Mouse (Mus musculus): Measurements from ENCODE around the gene Mrpl24. TPM values are rescaled to one million over a fixed set of nuclear protein-coding genes. Genes with fewer than 3 reads are reported as not detected.

Gene Mrpl24
- polyA plus RNA-seq, 1 experiment from 2014 or later: 71.4 TPM

GRCm38 (mm10) chr3:87970939-87971488 lies 51.7 kb downstream of the Mrpl24 start, which contains the start of gene Nes:
Gene Nes (plus strand): TSS chr3:87971078.
- peak; percentile 67 for ATAC-seq (ENCODE audit: insufficient number of reproducible peaks, insufficient read depth, low FRiP score, low TSS enrichment)
- WGBS: under 1% methylated on average over 44 of the region's 44 CpGs
- peak within 1 kb of the TSS; percentile 96 for H3K4me2 ChIP-seq (replicated peaks)
- no peaks in the 10 kb centered on the region for H3K36me3 ChIP-seq
- peaks cover 47% of the 10 kb centered on the region for H3K4me1 ChIP-seq
- H3K27me3 ChIP-seq: peaks cover 16% of the 10 kb centered on the region; the same call in 1 of the 2 replicates
- peak within 1 kb of the TSS; percentile 71 for H3K9ac ChIP-seq
- peak within 1 kb of the TSS; percentile 42 for H3K27ac ChIP-seq
- no peaks in the 10 kb centered on the region for H3K9me3 ChIP-seq
- H3K4me3 ChIP-seq: peak within 1 kb of the TSS; percentile 53

- 0 out of 2 replicates have a peak, but pooled peaks cover under 1% of the 10 kb centered on the region for H3K36me3 ChIP-seq
- H3K27ac ChIP-seq: peak overlapping the region; percentile 42
- WGBS: under 1% methylated on average over 57 of the region's 60 CpGs
- peaks cover 16% of the 10 kb centered on the region; the same call in 1 of the 2 replicates for H3K27me3 ChIP-seq
- peak overlapping the region; percentile 96 for H3K4me2 ChIP-seq (replicated peaks)
- H3K9ac ChIP-seq: peak overlapping the region; percentile 71
- no peaks in the 10 kb centered on the region for H3K9me3 ChIP-seq
- H3K4me1 ChIP-seq: peaks cover 47% of the 10 kb centered on the region
- H3K4me3 ChIP-seq: peak overlapping the region; percentile 53
- ATAC-seq (ENCODE audit: insufficient number of reproducible peaks, insufficient read depth, low FRiP score, low TSS enrichment): no peak
These were observed 52.3 kb downstream of the Mrpl24 start for GRCm38 (mm10) chr3:87971489-87972202.

GRCm38 (mm10) chr3:87972203-87972664 lies 52.9 kb downstream of the Mrpl24 start:
- 0 out of 2 replicates have a peak, but pooled peaks cover 6% of the 10 kb centered on the region for H3K36me3 ChIP-seq
- peak overlapping the region; percentile 71 for H3K9ac ChIP-seq
- peak overlapping the region; percentile 53 for H3K4me3 ChIP-seq
- H3K4me2 ChIP-seq (replicated peaks): peak overlapping the region; percentile 96
- no peak for ATAC-seq (ENCODE audit: insufficient number of reproducible peaks, insufficient read depth, low FRiP score, low TSS enrichment)
- WGBS: 5% methylated on average over 8 of the region's 8 CpGs
- H3K9me3 ChIP-seq: no peaks in the 10 kb centered on the region
- H3K27ac ChIP-seq: peak overlapping the region; percentile 42
- H3K27me3 ChIP-seq: peaks cover 16% of the 10 kb centered on the region; the same call in 1 of the 2 replicates
- H3K4me1 ChIP-seq: peaks cover 47% of the 10 kb centered on the region

GRCm38 (mm10) chr3:87972776-87973175 lies 53.5 kb downstream of the Mrpl24 start:
- H3K4me3 ChIP-seq: peak overlapping the region; percentile 53
- 0 out of 2 replicates have a peak, but pooled peaks cover 6% of the 10 kb centered on the region for H3K36me3 ChIP-seq
- H3K27me3 ChIP-seq: peaks cover 16% of the 10 kb centered on the region; the same call in 1 of the 2 replicates
- no peak for ATAC-seq (ENCODE audit: insufficient number of reproducible peaks, insufficient read depth, low FRiP score, low TSS enrichment)
- H3K9me3 ChIP-seq: no peaks in the 10 kb centered on the region
- H3K27ac ChIP-seq: peak overlapping the region; percentile 26; the same call in 1 of the 2 replicates
- peak overlapping the region; percentile 96 for H3K4me2 ChIP-seq (replicated peaks)
- H3K4me1 ChIP-seq: peaks cover 47% of the 10 kb centered on the region
- H3K9ac ChIP-seq: peak overlapping the region; percentile 71
- 21% methylated on average over 5 of the region's 5 CpGs for WGBS

Other genes with a start within 250 kb of the Mrpl24 start
- gene Lrrc71, start 170.9 kb upstream of the Mrpl24 start, polyA plus RNA-seq (2016; fragmentation: Nextera tagmentation; extraction: Ambion mirVana): 0.28 and 0.31 TPM in 2 replicates
- 40.0 and 51.7 TPM in 2 replicates for gene Ntrk1, start 124.3 kb upstream of the Mrpl24 start, polyA plus RNA-seq (2016; fragmentation: Nextera tagmentation; extraction: Ambion mirVana)
- 1.7 and 1.9 TPM in 2 replicates for gene Insrr, start 122.6 kb upstream of the Mrpl24 start, polyA plus RNA-seq (2016; fragmentation: Nextera tagmentation; extraction: Ambion mirVana)
- 14.4 and 15.1 TPM in 2 replicates for gene Pear1, start 95.2 kb upstream of the Mrpl24 start, polyA plus RNA-seq (2016; fragmentation: Nextera tagmentation; extraction: Ambion mirVana)
- gene Sh2d2a, start 72.8 kb upstream of the Mrpl24 start, polyA plus RNA-seq (2016; fragmentation: Nextera tagmentation; extraction: Ambion mirVana): 0.08 TPM in 1 of 2 replicates, not detected in the other
- 15.5 and 16.0 TPM in 2 replicates for gene Prcc, start 33.9 kb upstream of the Mrpl24 start, polyA plus RNA-seq (2016; fragmentation: Nextera tagmentation; extraction: Ambion mirVana)
- gene Hdgf, start 13.2 kb upstream of the Mrpl24 start, polyA plus RNA-seq (2016; fragmentation: Nextera tagmentation; extraction: Ambion mirVana): 246 and 270 TPM in 2 replicates
- gene Isg20l2, start 10.8 kb downstream of the Mrpl24 start, polyA plus RNA-seq (2016; fragmentation: Nextera tagmentation; extraction: Ambion mirVana): 75.4 and 80.1 TPM in 2 replicates
- gene Rrnad1, start 11.2 kb downstream of the Mrpl24 start, polyA plus RNA-seq (2016; fragmentation: Nextera tagmentation; extraction: Ambion mirVana): 23.2 and 23.8 TPM in 2 replicates
- 467 and 481 TPM in 2 replicates for gene Crabp2, start 29.2 kb downstream of the Mrpl24 start, polyA plus RNA-seq (2016; fragmentation: Nextera tagmentation; extraction: Ambion mirVana)
- gene Nes, start 51.6 kb downstream of the Mrpl24 start, polyA plus RNA-seq (2016; fragmentation: Nextera tagmentation; extraction: Ambion mirVana): 40.0 and 42.0 TPM in 2 replicates
- gene Bcan, start 80.7 kb downstream of the Mrpl24 start, polyA plus RNA-seq (2016; fragmentation: Nextera tagmentation; extraction: Ambion mirVana): 0.15 and 0.39 TPM in 2 replicates
- gene Hapln2, start 108.1 kb downstream of the Mrpl24 start, polyA plus RNA-seq (2016; fragmentation: Nextera tagmentation; extraction: Ambion mirVana): 0.09 and 0.34 TPM in 2 replicates
- 32.7 and 34.6 TPM in 2 replicates for gene Gpatch4, start 123.6 kb downstream of the Mrpl24 start, polyA plus RNA-seq (2016; fragmentation: Nextera tagmentation; extraction: Ambion mirVana)
- 183 and 187 TPM in 2 replicates for gene Naxe, start 139.0 kb downstream of the Mrpl24 start, polyA plus RNA-seq (2016; fragmentation: Nextera tagmentation; extraction: Ambion mirVana)
- gene Ttc24, start 158.8 kb downstream of the Mrpl24 start, polyA plus RNA-seq (2016; fragmentation: Nextera tagmentation; extraction: Ambion mirVana): 0.32 and 0.46 TPM in 2 replicates
- gene Iqgap3, start 162.5 kb downstream of the Mrpl24 start, polyA plus RNA-seq (2016; fragmentation: Nextera tagmentation; extraction: Ambion mirVana): 24.4 and 25.8 TPM in 2 replicates
- gene Mef2d, start 222.9 kb downstream of the Mrpl24 start, polyA plus RNA-seq (2016; fragmentation: Nextera tagmentation; extraction: Ambion mirVana): 16.9 and 17.7 TPM in 2 replicates